Mouse (Mus musculus): ENCODE results near the gene Ppp1r14a. TPM values are rescaled to one million over a fixed set of nuclear protein-coding genes. Genes with fewer than 3 reads are reported as not detected.
A peak's percentile ranks its signal among the peaks of the same experiment; 100 is the strongest.

The Ppp1r14a gene
- polyA plus RNA-seq (2016; fragmentation: Nextera tagmentation; extraction: Ambion mirVana), result 7.4 and 8.7 TPM in 2 replicates

DNA sequence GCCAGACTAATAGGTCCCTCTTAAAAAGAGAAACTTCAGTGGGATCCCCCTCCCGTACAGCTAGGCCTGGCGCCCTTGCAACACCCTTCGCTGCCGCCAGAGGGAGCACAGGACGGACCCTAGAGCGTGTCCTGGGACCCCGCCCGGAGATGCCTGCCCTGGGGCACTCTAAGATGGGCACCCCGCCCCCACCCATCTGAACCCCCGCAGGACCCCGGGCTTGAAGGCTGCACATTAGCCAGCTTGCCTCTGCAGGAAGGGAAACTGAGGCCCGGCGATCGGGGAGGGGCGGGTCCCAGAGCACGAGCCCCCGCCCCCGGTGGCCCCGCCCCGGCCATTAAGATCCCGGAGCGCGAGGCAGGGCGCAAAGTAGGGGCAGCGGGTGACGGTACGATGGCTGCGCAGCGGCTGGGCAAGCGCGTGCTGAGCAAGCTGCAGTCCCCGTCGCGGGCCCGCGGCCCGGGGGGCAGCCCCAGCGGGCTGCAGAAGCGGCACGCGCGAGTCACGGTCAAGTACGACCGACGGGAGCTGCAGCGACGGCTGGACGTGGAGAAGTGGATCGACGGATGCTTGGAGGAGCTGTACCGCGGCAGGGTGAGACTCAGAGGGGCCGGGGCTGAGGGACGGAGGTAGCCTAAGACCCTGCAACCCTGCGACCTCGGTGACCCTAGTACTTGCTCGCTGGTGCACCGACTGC, at the start of gene Ppp1r14a:
TSS of gene Ppp1r14a (plus strand) at position 367 of the 697 bp plus-strand sequence.
- Histone ChIP-seq H3K9me3 (no peaks in the 10 kb centered on the region), H3K4me3 (peak within 1 kb of the TSS; percentile 62), H3K36me3 (replicated peaks) (no peaks in the 10 kb centered on the region), H3K27ac (peak within 1 kb of the TSS; percentile 84), H3K27me3 (ENCODE audit: poor library complexity, severe bottlenecking) (peaks cover 78% of the 10 kb centered on the region), H3K4me1 (peaks cover 52% of the 10 kb centered on the region)
- DNase-seq (ENCODE audit: extremely low spot score, low spot score), result peak; percentile 79
- under 1% methylated on average over 59 of the region's 59 CpGs for WGBS

DNA sequence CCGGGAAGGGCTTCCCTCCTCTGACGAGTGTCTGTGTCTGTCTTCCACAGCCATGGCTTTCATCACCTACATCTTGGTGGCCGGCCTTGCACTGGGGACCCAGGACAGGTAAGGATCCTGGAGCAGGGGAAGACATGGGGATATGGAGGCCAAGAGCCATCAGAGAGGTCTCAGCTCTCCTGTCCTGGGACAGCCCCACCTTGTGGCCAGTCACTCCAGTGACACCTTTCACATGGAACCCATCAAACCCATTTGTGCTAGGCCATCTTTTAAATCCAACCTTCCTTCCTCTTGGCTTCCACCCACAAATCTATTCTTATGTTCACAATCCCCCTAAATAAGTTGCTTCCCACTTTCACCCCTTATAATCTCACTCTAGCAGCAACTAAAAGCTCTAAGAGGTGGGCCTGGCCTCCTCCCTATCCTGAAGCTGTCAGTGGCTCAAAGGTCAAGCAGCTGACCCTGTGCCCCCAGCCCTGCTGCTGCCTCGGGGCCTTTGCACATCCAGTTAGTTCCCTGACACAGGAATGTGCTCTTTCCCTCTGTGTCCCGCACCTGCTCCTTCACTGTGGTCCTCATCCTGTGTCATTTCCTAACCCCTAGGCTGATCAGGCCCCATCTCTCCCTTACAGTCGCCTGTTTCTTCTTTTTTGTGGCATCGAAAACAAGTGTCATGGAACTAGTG, 44.2 kb upstream of the Ppp1r14a start:
- Histone ChIP-seq H3K36me3 (replicated peaks) (peaks cover 48% of the 10 kb centered on the region), H3K4me3 (no peak overlapping the region), H3K27ac (no peak overlapping the region), H3K27me3 (ENCODE audit: poor library complexity, severe bottlenecking) (peaks cover 32% of the 10 kb centered on the region), H3K9me3 (no peaks in the 10 kb centered on the region), H3K4me1 (peaks cover 23% of the 10 kb centered on the region)
- no peak for DNase-seq (ENCODE audit: extremely low spot score, low spot score)
- 84% methylated on average over 7 of the region's 7 CpGs for WGBS

DNA sequence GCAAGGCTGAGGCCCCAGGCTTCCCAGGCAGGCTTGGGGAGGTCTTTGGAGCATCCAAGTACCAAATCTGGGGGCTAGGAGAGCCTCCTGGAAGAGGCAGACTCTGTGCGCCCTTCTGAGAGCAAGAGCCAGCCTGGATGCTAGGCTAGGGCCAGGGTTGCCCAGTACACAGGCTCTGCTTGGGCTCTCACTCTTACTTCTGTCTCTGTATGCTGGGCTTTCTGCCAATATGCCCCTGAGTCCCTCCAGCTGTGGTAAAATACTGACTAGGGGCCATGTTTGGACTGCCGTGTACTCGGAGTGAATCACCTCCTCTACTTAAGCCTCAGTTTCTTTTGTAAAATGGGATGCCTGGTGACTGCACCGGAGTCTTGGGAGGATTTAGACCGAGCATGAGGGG, 43.1 kb upstream of the Ppp1r14a start:
- H3K4me3 ChIP-seq, result no peak overlapping the region
- no peaks in the 10 kb centered on the region for H3K9me3 ChIP-seq
- peaks cover 23% of the 10 kb centered on the region for H3K4me1 ChIP-seq
- 97% methylated on average over 5 of the region's 5 CpGs for WGBS
- peaks cover 48% of the 10 kb centered on the region for H3K36me3 ChIP-seq (replicated peaks)
- no peak overlapping the region for H3K27ac ChIP-seq
- peaks cover 32% of the 10 kb centered on the region for H3K27me3 ChIP-seq (ENCODE audit: poor library complexity, severe bottlenecking)
- DNase-seq (ENCODE audit: extremely low spot score, low spot score), result no peak

DNA sequence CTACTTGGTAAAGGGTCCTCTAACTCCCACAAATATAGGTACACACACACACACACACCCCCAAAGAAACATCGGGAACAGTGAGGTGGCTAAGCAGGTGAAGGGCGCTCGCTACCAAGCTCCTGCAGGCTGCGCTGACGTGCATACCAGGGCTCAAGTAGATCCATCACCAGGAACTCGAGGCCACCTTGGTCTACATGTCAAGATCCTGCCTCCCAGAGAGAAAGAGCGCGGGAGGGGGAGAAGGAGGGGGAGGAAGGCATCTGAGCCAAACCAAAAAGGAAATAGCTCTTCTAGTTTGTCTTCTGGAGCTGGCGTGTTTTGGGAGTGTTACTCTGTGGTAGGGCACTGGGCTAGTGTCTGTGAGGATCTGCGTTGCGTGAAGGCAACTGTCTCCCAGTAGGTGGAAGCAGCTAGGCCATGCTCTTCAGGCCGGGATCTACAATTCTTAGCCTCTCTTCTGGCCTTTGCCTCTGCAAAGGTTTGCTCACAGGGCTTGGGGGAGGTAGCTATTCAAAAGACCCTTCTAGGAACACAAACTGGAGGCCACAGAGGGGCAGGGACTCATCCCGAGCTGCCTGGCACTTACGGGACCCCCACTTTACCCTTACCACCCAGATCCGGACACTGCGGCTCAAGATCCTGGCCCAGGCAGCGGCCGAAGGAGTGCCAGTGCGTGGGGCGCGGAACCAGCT, 42.3 kb upstream of the Ppp1r14a start:
- peaks cover 23% of the 10 kb centered on the region for H3K4me1 ChIP-seq
- peaks cover 41% of the 10 kb centered on the region for H3K36me3 ChIP-seq (replicated peaks)
- no peak overlapping the region for H3K27ac ChIP-seq
- peak overlapping the region; percentile 47 for H3K4me3 ChIP-seq
- DNase-seq (ENCODE audit: extremely low spot score, low spot score), result no peak
- H3K9me3 ChIP-seq, result no peaks in the 10 kb centered on the region
- H3K27me3 ChIP-seq (ENCODE audit: poor library complexity, severe bottlenecking), result peaks cover 32% of the 10 kb centered on the region
- 88% methylated on average over 21 of the region's 21 CpGs for WGBS

DNA sequence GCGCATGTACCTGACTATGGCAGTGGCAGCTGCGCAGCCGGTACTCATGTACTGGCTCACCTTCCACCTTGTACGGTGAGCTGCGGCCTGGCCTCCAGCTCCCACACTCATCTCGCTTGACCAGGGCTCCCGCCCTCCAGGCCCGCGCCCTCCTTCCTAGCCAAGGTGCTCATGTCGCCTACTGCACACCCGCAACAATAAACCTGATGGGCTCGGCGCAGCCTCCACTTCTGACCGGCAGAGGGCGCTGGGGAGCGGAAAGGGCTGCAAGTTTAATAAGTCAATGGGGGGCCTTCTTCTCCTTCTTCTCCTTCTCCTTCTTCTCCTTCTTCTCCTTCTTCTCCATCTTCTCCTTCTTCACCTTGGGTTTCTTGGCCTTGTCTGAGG, 41.8 kb upstream of the Ppp1r14a start:
- Histone ChIP-seq H3K36me3 (replicated peaks) (peaks cover 39% of the 10 kb centered on the region), H3K27me3 (ENCODE audit: poor library complexity, severe bottlenecking) (peaks cover 32% of the 10 kb centered on the region), H3K27ac (no peak overlapping the region), H3K9me3 (no peaks in the 10 kb centered on the region), H3K4me3 (peak overlapping the region; percentile 47), H3K4me1 (peaks cover 23% of the 10 kb centered on the region)
- peak; percentile 82 for DNase-seq (ENCODE audit: extremely low spot score, low spot score)
- 22% methylated on average over 16 of the region's 16 CpGs for WGBS

DNA sequence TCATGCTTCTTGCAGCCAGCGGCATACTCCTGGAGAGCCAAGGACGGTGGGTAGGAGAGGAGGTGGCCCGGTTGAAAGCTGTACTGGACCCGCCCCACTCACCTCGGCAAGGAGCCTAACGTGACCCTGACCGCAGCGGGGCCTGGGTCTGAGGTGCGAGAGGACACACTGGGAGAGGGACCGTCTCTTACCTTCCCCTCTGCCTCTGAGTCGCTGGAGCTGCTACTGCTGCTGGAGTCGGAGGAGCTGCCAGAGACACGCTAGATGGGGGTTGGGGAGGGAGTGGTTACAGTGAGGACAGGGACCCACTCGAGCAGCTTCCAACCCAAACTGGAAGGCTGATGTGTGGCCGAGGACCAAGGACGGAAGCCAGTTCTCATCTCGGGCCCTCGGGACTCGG, 41.4 kb upstream of the Ppp1r14a start:
- no peak for DNase-seq (ENCODE audit: extremely low spot score, low spot score)
- WGBS, result 7% methylated on average over 19 of the region's 19 CpGs
- Histone ChIP-seq H3K9me3 (no peaks in the 10 kb centered on the region), H3K27ac (peak overlapping the region; percentile 60), H3K27me3 (ENCODE audit: poor library complexity, severe bottlenecking) (peaks cover 32% of the 10 kb centered on the region), H3K36me3 (replicated peaks) (peaks cover 39% of the 10 kb centered on the region), H3K4me3 (peak overlapping the region; percentile 47), H3K4me1 (peaks cover 23% of the 10 kb centered on the region)

DNA sequence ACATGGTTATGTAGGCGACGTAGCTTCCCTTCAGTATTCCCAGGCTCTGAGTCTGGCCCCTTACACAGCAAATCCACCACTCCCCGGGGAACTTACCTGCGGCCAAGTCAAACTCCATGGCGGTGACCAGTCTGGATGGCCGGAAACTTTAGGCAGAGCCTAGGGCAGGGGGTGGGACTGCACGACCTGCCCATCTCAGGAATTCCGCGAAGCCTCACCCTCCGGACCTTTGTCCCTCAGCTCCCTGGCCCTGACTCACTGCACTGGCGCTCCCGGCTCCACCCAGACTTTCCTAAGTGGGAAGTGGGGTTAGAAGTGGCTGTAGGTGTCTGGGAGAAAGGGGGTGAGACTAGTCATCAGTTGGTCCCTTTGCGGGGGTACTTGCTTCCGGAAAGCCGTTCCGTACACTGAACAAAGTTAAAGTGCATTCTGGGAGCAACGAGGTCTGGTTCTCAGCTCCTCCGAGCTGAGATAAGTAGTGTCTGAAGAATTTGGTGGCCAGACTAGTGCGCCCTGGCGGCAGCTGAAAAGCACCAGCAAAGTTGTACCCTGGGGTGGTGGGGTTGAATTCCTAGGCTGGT, 40.8 kb upstream of the Ppp1r14a start, which contains the start of gene 2200002D01Rik:
TSS of gene 2200002D01Rik (minus strand) at position 206 of the 581 bp plus-strand sequence.
- H3K9me3 ChIP-seq, result no peaks in the 10 kb centered on the region
- peak; percentile 39 for DNase-seq (ENCODE audit: extremely low spot score, low spot score)
- peaks cover 32% of the 10 kb centered on the region for H3K27me3 ChIP-seq (ENCODE audit: poor library complexity, severe bottlenecking)
- peaks cover 27% of the 10 kb centered on the region for H3K4me1 ChIP-seq
- peak within 1 kb of the TSS; percentile 47 for H3K4me3 ChIP-seq
- peak within 1 kb of the TSS; percentile 60 for H3K27ac ChIP-seq
- peaks cover 38% of the 10 kb centered on the region for H3K36me3 ChIP-seq (replicated peaks)
- WGBS, result 7% methylated on average over 20 of the region's 20 CpGs

DNA sequence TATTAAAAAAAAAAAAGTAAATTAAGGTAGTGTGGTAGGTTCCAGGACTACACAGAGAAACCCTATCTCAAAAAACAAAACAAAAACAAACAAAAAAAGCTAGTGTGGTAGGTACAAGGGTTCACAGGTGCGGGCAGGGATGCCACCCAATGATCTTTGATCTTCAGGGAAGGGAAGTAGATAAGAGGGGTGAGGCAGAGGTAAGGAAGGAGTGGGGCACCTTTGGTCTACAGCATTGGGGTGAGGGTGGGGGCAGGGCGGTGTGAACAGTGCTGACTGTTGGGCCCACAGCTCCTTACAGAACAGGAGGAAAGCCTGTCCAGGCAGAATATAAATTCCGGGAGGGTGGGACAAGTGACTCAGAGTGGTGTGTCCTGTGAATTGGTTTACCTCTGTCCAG, 37.9 kb upstream of the Ppp1r14a start:
- Histone ChIP-seq H3K36me3 (replicated peaks) (peaks cover 12% of the 10 kb centered on the region), H3K4me1 (peaks cover 33% of the 10 kb centered on the region), H3K27me3 (ENCODE audit: poor library complexity, severe bottlenecking) (peaks cover 32% of the 10 kb centered on the region), H3K4me3 (no peak overlapping the region), H3K27ac (no peak overlapping the region), H3K9me3 (no peaks in the 10 kb centered on the region)
- WGBS, result 94% methylated on average over 3 of the region's 3 CpGs
- no peak for DNase-seq (ENCODE audit: extremely low spot score, low spot score)

DNA sequence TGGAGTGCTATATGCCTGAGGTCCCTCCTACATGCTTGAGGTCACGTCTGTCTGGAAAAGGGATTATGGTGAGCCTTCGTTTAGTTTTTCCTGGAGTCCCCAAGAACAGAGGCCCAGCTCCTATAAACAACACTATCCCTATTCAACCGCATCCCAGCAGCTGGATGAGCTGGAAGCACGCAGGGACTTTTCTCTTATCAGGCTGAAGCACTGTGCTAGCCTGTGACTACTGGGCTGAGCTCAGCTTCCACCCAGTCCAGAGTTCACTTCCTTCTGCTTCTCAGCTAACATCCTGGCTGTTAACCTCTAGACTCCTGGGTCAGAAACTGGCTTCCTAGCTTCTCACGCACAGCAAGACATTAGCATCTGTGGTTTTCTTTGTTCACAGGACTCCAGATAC, 35.3 kb upstream of the Ppp1r14a start:
- Histone ChIP-seq H3K27ac (0 out of 2 replicates have a peak overlapping the region, but pooled peaks have one; percentile 1), H3K9me3 (no peaks in the 10 kb centered on the region), H3K4me1 (peaks cover 23% of the 10 kb centered on the region), H3K27me3 (ENCODE audit: poor library complexity, severe bottlenecking) (peaks cover 9% of the 10 kb centered on the region), H3K36me3 (replicated peaks) (0 out of 2 replicates have a peak, but pooled peaks cover 4% of the 10 kb centered on the region), H3K4me3 (no peak overlapping the region)
- DNase-seq (ENCODE audit: extremely low spot score, low spot score), result no peak
- WGBS, result 60% methylated on average over 5 of the region's 5 CpGs

DNA sequence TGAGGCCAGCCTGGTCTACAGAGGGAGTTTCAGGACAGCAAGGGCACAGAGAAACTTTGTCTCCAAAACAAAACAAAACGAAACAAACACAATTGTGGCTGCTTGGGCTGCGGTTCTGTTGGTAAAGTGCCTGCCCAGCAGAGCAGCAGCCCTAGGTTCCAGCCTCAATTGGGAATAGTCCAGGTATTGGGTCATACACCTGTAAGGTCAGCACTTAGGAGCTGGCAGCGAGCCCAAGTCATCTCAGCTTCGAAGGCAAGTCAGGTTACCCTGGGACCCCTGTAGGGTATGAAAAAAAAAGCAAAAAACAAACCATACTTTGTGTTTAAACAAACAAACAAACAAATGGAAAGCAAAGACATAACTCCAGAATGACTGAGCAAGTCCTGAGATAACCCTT, 33.2 kb upstream of the Ppp1r14a start:
- Histone ChIP-seq H3K36me3 (replicated peaks) (0 out of 2 replicates have a peak, but pooled peaks cover 4% of the 10 kb centered on the region), H3K4me3 (no peak overlapping the region), H3K27me3 (ENCODE audit: poor library complexity, severe bottlenecking) (no peaks in the 10 kb centered on the region), H3K9me3 (no peaks in the 10 kb centered on the region), H3K4me1 (peaks cover 37% of the 10 kb centered on the region), H3K27ac (no peak overlapping the region)
- 93% methylated on average over 4 of the region's 4 CpGs for WGBS
- no peak for DNase-seq (ENCODE audit: extremely low spot score, low spot score)

DNA sequence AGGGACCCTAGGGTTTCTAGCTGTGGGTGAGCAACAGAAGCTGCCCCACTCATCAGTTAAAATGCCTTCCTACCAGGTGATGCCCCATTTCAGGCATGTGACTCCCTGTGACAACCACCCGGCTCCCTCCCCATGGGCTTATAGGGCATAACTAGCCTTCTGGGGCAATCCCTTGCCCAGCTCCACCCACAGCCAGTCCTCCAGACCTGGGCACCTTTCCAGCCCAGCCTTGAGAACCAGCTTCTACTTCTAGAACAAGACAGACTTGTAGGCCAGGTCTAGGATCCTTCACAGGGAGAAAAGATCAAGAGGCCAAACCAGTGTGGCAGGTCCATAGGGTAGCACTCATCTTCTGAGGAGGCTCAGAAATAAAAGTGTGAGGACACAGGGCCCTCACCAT, 31.7 kb upstream of the Ppp1r14a start:
- Histone ChIP-seq H3K36me3 (replicated peaks) (0 out of 2 replicates have a peak, but pooled peaks cover 4% of the 10 kb centered on the region), H3K4me1 (peaks cover 37% of the 10 kb centered on the region), H3K4me3 (no peak overlapping the region), H3K27me3 (ENCODE audit: poor library complexity, severe bottlenecking) (no peaks in the 10 kb centered on the region), H3K9me3 (no peaks in the 10 kb centered on the region), H3K27ac (no peak overlapping the region)
- WGBS, result 100% methylated on average over 1 of the region's 1 CpGs
- DNase-seq (ENCODE audit: extremely low spot score, low spot score), result no peak

All from forebrain, embryonic 10.5 days (tissue).